Mouse (Mus musculus) A20 (cell line): ENCODE data around the gene Ift46.
A peak's percentile ranks its signal among the peaks of the same experiment; 100 is the strongest.

ENCODE experiments used
- DNase-seq: peaks from one replicate; pipeline ENCODE4 v3.0.0-alpha.2; 2011; ENCODE audit warnings: low read depth, low spot score

The Ift46 gene

DNA sequence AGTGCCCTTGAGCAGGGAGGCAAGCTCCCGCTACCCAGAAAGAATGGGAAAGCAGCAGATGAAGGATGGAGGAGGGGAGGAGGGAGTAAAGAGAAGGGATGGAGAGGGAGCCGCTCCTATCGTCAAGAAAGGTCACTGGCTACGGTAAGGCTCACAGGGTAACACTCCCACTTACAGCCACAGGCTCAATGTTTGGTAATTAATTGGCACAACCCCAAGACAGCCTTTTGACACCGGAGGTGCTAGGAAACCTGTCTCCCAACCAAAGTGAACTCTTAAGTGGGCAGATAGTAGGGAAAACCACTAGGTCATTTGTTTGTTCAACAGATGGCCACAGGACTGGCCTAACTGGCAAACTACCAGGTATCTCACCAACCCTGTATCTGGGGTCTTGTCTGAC lies 39.4 kb downstream of the Ift46 start:
- DNase-seq, result no peak

DNA sequence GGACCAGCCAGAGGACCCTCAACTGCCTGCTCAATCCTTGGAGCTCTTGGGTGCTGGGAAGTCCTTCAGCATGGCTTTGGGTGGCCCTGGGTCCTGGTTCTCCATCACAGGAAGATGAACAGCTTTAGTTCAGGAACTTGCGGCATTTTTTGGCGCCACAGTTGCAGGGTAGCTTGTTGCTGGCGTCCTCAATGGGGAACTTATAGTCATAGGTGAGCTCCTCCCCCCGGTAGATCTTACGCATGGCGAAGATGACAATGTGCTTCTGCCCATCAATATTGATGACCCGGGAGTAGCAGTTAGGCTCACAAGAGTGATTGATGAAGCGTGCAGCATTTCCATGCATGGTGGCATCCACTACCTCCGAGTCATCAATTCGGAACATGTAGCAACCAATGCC lies 40.1 kb downstream of the Ift46 start:
- no peak for DNase-seq

DNA sequence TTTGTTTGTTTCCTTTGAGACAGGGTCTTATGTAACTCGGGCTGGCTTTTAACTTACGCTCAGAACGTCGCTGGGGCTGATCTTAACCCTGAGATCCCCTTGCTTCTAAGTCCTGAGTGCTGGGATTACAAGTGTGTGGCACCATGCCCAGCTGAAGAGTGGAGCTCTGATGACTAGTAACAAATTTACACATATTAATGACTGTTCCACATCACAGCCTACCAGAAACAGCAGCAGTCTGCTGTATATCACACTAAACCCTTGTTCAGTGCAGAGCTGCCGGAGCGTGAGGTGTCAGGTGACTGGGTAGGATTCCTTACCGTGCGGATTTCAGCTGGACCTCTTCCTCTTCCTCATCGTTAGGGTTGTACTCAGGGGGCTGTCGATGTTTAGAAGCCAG lies 42.6 kb downstream of the Ift46 start:
- DNase-seq, result no peak

DNA sequence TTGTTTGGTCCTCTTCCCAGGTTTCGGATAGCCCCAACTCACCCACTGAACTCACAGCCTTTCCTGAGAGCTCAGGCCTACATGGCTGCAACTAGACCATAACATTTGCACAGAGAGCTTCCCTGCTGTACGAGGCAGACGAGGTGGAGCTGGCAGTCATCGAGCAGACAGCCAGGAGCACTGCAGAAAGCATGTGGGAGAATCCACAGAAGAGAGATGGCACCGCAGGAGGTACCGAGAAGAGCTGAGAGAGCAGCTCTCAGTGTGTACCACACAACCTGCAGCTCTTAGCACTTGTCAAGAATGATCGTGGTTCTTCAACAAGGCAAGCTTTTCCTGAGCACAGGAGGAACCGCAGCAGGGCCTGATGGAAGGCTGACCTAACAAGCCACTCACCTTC lies 46.5 kb downstream of the Ift46 start:
- no peak for DNase-seq

DNA sequence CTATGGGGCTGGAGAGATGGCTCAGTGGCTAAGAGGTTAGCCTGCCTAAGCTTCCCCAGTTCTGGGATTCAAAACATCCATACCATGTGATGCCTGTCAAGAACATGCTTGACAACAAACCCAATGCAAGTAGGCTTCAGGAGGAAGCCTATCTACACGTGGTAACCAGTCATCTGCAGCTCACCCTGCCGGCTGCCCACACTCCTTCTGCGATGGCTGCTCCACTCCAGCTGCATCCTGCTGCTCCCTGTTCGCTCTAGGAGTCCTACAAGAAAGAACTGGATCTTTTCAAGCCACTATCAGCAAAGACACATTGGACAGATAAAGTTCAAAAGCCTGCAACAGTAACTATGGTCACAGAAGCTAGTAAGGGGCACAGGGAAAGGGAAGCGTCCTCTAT lies 49.8 kb downstream of the Ift46 start:
- DNase-seq, result no peak

DNA sequence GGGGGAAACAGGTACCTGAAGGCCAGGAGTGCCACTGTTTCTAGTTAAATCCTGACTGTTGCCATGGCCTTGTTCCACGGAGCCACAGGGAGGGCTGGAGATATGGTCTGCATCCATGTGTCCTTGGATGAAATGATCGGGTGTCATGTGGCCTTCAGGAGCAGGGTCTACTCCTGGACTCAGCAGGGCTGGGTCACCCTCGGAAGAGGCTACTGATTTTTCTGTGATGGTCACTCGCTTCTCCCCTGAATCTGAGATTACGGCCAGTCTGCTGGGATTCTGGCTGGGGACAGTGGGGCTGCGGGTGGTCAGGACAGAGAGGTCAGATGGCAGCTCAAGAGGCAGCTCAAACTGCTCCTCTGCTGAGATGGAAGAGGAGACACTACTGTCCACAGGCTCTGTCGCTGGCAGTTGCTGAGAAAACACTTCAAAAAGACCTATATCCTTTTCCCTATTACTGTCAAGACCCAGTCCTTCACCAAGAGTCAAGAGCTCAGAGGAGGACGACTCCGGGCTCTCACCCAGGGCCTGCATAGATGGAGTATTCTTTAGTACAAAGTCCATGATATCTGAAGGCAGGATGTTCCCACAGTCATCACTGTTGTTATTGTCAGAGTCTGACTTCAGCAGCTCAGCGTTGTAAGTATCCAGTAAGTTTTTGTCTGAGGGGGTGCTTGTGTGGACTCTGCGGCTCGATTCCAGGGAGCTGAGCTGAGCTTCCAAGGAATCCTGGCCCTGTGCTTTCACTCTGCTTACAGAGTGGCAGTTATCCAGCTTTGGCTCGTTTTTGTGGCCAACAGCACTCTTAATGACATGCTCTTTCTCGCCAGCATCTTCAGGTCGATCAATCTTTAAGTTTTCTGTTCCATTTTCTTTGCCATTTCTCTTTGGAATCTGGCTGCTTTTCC lies 52.5 kb downstream of the Ift46 start:
- no peak for DNase-seq

DNA sequence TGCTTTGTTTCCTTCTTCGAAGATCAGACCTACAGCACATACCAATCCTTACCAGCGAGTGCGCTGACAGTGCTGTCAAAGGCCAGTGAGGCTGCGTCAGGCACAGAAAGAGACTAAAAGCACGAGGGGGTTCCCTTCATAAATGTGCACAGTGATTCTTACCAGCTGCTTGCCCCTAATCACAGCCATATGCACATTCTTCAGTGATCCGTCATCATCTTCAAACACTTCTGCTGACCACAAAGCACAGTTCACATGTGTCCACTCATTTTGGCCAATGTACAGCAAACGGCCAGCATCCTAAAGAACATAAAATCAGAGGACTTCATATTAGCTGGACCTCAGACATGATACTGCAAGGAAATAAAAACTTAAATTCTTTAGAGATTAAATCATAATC lies 59.0 kb downstream of the Ift46 start:
- DNase-seq, result no peak

DNA sequence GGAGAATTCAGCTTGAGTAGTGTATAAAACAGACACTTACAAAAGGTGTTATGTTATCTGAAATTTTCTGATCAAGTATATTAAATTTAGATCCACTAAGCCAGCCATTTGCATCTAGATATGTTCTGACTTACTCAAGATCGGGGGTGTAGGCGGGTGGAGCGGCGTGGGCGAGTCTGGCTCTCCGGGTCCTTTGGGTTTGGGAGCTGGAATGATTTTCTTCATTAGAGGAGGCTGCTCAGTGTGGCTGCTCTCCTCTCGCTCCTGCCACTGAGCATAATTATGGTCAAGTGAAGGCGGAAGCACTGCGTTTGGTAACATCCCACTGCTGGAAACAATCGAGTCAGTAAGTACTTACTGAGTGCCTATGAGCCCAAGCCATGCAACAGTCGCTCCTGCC lies 61.2 kb downstream of the Ift46 start:
- DNase-seq, result no peak

DNA sequence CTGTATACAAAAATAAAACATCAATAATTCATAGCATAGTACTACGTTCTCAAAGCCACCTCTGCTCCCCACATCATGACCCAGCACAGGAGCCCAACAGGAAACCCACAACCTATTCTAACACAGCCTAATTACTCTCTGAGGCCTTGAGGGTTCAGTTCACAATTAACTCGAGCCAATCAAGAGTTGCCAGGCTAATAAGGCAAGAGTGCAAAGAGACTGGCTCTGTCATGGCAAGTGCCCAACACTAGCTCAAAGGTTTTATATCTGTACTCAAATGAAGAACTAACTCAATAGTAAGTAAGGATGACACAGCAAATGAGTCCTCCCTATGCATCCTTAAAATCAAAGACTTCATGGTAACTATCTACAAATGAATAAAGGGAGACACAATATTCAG lies 62.8 kb downstream of the Ift46 start:
- no peak for DNase-seq

DNA sequence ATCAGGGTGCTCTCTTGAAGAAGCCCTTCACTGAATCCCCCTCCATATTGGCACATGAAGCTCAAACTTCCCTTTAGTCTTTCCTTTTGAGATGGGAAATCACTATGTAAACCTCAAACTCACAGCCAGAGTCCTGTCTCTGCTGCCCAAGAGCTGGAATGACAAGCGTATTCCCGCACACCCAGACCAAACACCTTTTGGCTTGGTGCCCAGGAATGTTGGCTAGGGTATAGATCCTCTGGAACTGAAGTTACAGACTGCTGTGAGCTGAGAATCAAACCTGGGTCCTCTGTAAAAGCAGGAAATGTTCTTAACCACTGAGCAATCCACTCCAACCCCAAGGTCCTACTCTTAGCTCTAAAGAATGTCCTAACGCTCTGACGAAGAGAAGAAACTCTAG lies 64.6 kb downstream of the Ift46 start:
- DNase-seq, result no peak

DNA sequence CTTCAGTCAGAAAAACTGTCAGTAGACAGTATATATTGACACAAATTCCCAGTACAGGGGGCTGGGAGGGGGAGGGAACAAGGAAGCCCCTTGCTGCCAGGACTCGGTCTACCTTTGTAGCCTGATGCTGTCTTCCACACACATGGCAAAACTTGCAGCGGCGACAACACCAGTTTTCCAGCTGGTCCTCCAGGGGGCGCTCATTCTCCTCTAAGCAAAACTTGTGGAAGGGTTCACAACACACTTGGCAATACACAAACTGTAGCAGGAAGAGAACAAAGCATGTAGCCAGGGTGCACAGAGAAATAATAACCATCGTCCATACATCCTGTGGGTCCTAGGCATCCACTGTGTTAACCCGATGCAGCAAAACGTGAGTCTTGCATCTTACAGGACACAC lies 68.7 kb downstream of the Ift46 start:
- peak; percentile 81 for DNase-seq

DNA sequence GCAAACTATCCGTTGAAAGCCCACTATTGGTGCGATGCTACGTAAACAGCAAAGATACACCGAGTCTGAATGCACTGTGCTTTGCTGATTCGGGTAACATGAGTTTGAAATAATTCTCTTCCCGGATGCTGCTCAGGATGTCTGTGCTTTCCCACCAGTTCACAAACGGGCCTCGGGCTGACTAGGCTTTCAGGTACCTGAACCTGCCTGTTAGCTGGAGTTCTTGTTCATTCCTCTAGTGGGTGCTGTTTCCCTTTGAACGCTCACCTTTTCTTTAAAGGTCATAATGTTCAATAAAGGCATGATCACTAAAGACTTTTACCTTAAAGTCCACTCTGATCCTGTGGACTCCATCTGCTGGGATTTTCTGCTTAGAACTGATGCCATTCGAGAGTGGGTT lies 73.5 kb downstream of the Ift46 start:
- peak; percentile 53 for DNase-seq
